Mouse (Mus musculus) heart, postnatal 0 days (tissue): ENCODE results near the gene Krtap28-13. TPM values are rescaled to one million over a fixed set of nuclear protein-coding genes. Genes with fewer than 3 reads are reported as not detected.

ENCODE experiments used
- ATAC-seq: fragments of 200-750 bp; cut with Nextera tagmentation; 2 replicates; pipeline ENCODE4 v1.8.0; 2017; ENCODE audit warnings: low read depth, moderate number of reproducible peaks, moderate library complexity; ENCODE audit not compliant: insufficient read depth
- DNase-seq: peaks from one replicate; pipeline ENCODE4 v3.0.0-alpha.2; 2016; ENCODE audit warnings: low spot score
- H3K27ac ChIP-seq: fragments of 300-500 bp; sonication (generic); 2 replicates; pipeline ENCODE4 v1.5.1; 2014; ENCODE audit warnings: low read depth, mild to moderate bottlenecking
- H3K27me3 ChIP-seq: fragments of 300-500 bp; sonication (generic); 2 replicates; pipeline ENCODE4 v1.6.1; 2014; ENCODE audit warnings: low read length, mixed read lengths; ENCODE audit not compliant: control insufficient read depth, insufficient read depth
- H3K36me3 ChIP-seq: fragments of 300-500 bp; sonication (generic); replicated peaks from 2 replicates; pipeline ENCODE4 v1.6.1; 2014; ENCODE audit warnings: low read length, mixed read lengths; ENCODE audit not compliant: control insufficient read depth, insufficient read depth
- H3K4me1 ChIP-seq: fragments of 300-500 bp; sonication (generic); 2 replicates; pipeline ENCODE4 v1.6.1; 2014; ENCODE audit warnings: antibody characterized with exemption; ENCODE audit not compliant: control insufficient read depth, insufficient read depth
- H3K4me2 ChIP-seq: fragments of 300-500 bp; sonication (generic); 2 replicates; pipeline ENCODE4 v1.6.1; 2014; ENCODE audit warnings: low read depth, mild to moderate bottlenecking, low read length, moderate library complexity
- H3K4me3 ChIP-seq: fragments of 300-500 bp; sonication (generic); 2 replicates; pipeline ENCODE4 v1.5.1; 2014; ENCODE audit warnings: low read depth, low read length
- H3K9ac ChIP-seq: fragments of 300-500 bp; sonication (generic); replicated peaks from 2 replicates; pipeline ENCODE4 v1.6.1; 2014; ENCODE audit warnings: low read depth, low read length, mixed read lengths
- H3K9me3 ChIP-seq: fragments of 300-500 bp; sonication (generic); replicated peaks from 2 replicates; pipeline ENCODE4 v1.6.1; 2016; ENCODE audit warnings: low read length; ENCODE audit not compliant: control insufficient read depth
- CTCF ChIP-seq: IDR thresholded peaks from 2 replicates; pipeline ENCODE4 v1.5.1; 2016; ENCODE audit warnings: antibody characterized with exemption, control low read depth, low read depth
- EP300 ChIP-seq: IDR thresholded peaks from 2 replicates; pipeline ENCODE4 v1.6.1; 2016; ENCODE audit warnings: antibody characterized with exemption, low read depth
- WGBS: fragments of 180-500 bp; shearing (Covaris S2); extraction: QIAGEN DNeasy Blood & Tissue Kit; methylation state at CpG from one replicate; pipeline ENCODE4 v1.1.7; 2014; 5-methylcytosine and 5-hydroxymethylcytosine counted together
- polyA plus RNA-seq: library from polyadenylated mRNA; unstranded; fragments of >200 nt; fragmentation: Nextera tagmentation; extraction: Ambion mirVana; gene quantifications from 2 replicates; pipeline ENCODE4 v1.2.1, GENCODE M21; 2015
- total RNA-seq: library from RNA; depleted of rRNA; stranded (reverse); fragments of >200 nt; gene quantifications from 2 replicates; pipeline ENCODE4 v1.2.3, GENCODE M21; 2014; ENCODE audit warnings: low replicate concordance; rRNA removed

The Krtap28-13 gene
- not detected in 2 replicates for total RNA-seq
- not detected in 2 replicates for polyA plus RNA-seq

DNA sequence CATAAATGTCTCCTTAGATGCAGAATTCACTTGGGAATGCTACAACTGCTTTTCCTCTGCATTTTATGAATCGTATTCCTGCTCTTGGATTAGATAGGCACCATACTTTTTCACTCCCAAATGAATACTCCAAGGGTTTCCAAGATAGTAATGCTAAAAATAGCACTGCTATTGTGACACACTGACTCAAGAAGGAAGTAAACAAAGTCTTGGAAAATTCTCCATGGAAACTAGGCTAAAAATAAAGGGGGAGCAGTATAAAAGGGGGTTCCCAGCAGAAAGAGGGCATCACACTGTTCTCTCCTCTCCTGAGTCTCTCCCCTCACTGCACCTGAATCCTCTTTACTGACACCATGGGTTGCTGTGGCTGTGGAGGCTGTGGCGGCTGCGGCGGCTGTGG lies at the start of gene Krtap28-13:
Gene Krtap28-13, plus strand, starts transcription at position 288 of the 400 bp plus-strand sequence.
- no peaks in the 10 kb centered on the region for H3K9me3 ChIP-seq
- H3K4me3 ChIP-seq: no peak within 1 kb of the TSS
- TF ChIP-seq CTCF (no peak), EP300 (no peak)
- H3K36me3 ChIP-seq: no peaks in the 10 kb centered on the region
- H3K4me2 ChIP-seq: no peak within 1 kb of the TSS
- 76% methylated on average over 4 of the region's 4 CpGs for WGBS
- no peak within 1 kb of the TSS for H3K9ac ChIP-seq
- ATAC-seq: peak; percentile 67
- peak; percentile 29 for DNase-seq
- no peak within 1 kb of the TSS for H3K27ac ChIP-seq
- H3K4me1 ChIP-seq: peaks cover 15% of the 10 kb centered on the region
- no peaks in the 10 kb centered on the region for H3K27me3 ChIP-seq

DNA sequence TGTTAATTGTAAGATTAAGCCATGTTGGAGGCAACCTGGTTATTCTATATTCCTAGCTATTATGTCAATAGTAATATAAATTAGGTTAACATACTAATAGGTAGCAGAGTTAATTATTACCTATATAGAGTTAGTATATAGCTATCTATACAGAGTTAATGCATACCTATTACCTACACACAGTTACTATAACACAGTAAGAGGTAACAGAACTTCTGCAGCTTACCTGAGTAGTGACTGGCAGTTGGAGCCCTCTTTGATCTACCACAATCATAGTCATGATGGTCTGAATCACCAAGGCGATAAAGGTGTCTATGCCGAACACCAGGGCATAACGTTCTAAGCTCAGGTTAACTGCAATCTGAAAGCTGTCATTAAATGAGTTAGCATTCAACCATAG lies 46.3 kb upstream of the Krtap28-13 start:
- no peaks in the 10 kb centered on the region for H3K27me3 ChIP-seq
- H3K4me1 ChIP-seq: no peaks in the 10 kb centered on the region
- WGBS: 90% methylated on average over 3 of the region's 3 CpGs
- 0 out of 2 replicates have a peak, but pooled peaks cover 3% of the 10 kb centered on the region for H3K9me3 ChIP-seq
- ATAC-seq (no peak), DNase-seq (no peak)
- no peak overlapping the region for H3K4me2 ChIP-seq
- H3K36me3 ChIP-seq: no peaks in the 10 kb centered on the region
- H3K4me3 ChIP-seq: no peak overlapping the region
- H3K9ac ChIP-seq: no peak overlapping the region
- H3K27ac ChIP-seq: no peak overlapping the region
- no peak for TF ChIP-seq EP300
- TF ChIP-seq CTCF: no peak

DNA sequence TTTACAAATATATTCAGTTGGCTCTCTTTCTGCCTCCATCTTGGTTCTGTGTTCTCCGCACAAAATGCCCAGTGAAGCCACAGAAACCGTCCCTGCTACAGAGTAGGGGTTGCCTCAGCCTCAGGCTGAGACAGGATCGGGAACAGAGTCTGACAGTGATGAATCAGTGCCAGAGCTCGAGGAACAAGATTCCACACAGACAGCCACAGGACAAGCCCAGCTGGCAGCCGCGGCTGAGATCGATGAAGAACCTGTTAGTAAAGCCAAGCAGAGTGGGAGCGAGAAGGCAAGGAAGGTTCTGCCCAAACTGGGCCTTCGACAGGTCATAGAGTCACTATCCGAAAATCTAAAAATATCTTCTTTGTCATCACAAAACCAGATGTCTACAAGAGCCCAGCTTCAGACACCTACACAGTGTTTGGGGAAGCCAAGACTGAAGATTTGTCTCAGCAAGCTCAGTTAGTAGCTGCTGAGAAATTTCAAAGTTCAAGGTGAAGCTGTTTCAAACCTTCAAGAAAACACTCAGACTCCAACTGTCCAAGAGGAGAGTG lies 45.3 kb upstream of the Krtap28-13 start:
- no peak overlapping the region for H3K4me2 ChIP-seq
- no peak overlapping the region for H3K4me3 ChIP-seq
- 0 out of 2 replicates have a peak, but pooled peaks cover 3% of the 10 kb centered on the region for H3K9me3 ChIP-seq
- H3K27me3 ChIP-seq: no peaks in the 10 kb centered on the region
- no peak for TF ChIP-seq CTCF
- H3K4me1 ChIP-seq: no peaks in the 10 kb centered on the region
- ATAC-seq (no peak), DNase-seq (no peak)
- H3K36me3 ChIP-seq: no peaks in the 10 kb centered on the region
- whole genome bisulfite sequencing: 54% methylated on average over 10 of the region's 10 CpGs
- H3K27ac ChIP-seq: no peak overlapping the region
- H3K9ac ChIP-seq: no peak overlapping the region

DNA sequence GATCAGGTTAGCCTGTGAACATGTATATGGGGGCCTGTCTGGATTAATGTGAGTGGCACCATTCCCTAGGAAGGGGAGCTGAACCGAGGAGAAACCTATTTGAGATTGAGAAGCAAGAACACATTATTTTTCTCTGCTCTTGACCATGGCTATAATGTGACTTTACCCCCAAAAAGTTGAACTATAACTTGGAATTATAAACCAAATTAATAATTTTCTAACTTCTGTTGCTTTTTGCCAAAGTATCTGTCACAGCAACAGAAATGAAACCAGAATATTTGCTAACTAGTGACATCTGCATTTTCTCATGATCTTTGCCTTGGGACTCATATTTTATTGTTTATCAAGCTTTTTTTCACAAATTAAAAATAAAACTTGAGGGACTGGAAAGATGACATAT lies 44.2 kb upstream of the Krtap28-13 start:
- Histone ChIP-seq H3K4me1 (no peaks in the 10 kb centered on the region), H3K36me3 (no peaks in the 10 kb centered on the region), H3K4me2 (no peak overlapping the region), H3K9ac (no peak overlapping the region), H3K9me3 (0 out of 2 replicates have a peak, but pooled peaks cover 3% of the 10 kb centered on the region), H3K4me3 (no peak overlapping the region), H3K27me3 (no peaks in the 10 kb centered on the region), H3K27ac (no peak overlapping the region)
- WGBS: 62% methylated on average over 1 of the region's 1 CpGs
- DNase-seq (no peak), ATAC-seq (no peak)
- TF ChIP-seq CTCF (no peak), EP300 (no peak)

DNA sequence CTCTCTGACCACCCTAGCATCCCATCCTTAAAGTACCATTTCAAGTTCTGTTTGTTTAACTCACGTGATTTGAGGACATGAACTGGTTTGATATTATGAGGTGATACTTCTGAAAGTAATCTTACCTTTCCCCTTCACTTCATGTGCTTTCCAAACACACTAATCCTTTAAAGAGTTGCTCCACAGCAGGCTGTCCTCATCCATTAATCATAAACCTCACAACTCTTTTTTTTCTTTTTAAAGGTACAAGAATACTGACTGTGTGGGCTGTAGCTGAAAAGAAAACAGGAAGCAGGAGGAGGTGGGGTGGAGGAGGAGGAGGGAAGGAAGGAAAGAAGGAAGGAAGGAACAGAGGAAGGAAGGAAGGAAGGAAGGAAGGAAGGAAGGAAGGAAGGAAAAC lies 28.8 kb upstream of the Krtap28-13 start:
- DNase-seq: no peak
- Histone ChIP-seq H3K36me3 (no peaks in the 10 kb centered on the region), H3K9ac (no peak overlapping the region), H3K9me3 (no peaks in the 10 kb centered on the region), H3K4me1 (peaks cover 6% of the 10 kb centered on the region), H3K4me3 (no peak overlapping the region), H3K27ac (no peak overlapping the region), H3K4me2 (no peak overlapping the region), H3K27me3 (no peaks in the 10 kb centered on the region)
- WGBS: 61% methylated on average over 1 of the region's 1 CpGs
- ATAC-seq: no peak
- TF ChIP-seq CTCF (no peak), EP300 (no peak)

DNA sequence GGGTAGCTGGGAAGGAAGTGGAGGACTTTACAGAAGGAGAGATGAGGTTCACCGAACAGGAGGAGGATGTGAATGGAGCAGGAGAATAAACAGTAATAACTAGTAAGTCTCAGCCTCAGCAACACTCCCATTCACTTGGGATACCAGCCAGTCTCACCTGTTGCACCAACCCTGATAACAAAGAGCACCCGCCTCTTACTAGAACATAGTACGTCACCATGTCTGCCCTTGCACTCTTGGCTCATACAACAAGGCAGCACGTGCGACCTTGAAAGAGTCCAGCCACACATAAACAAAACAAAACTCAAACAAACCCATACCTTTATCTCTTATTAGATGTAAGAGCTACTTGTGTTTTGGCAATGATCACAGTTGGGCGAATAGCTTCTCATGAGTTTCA lies 28.2 kb upstream of the Krtap28-13 start:
- no peak overlapping the region for H3K9ac ChIP-seq
- no peaks in the 10 kb centered on the region for H3K27me3 ChIP-seq
- no peak overlapping the region for H3K27ac ChIP-seq
- H3K4me2 ChIP-seq: no peak overlapping the region
- 62% methylated on average over 6 of the region's 6 CpGs for WGBS
- TF ChIP-seq CTCF: no peak
- TF ChIP-seq EP300: no peak
- no peak for DNase-seq
- no peak overlapping the region for H3K4me3 ChIP-seq
- H3K9me3 ChIP-seq: no peaks in the 10 kb centered on the region
- no peaks in the 10 kb centered on the region for H3K36me3 ChIP-seq
- no peak for ATAC-seq
- peaks cover 8% of the 10 kb centered on the region for H3K4me1 ChIP-seq
